Mouse (Mus musculus) MEL (cell line): ENCODE data around the gene Zdhhc16. TPM values are rescaled to one million over a fixed set of nuclear protein-coding genes. Genes with fewer than 3 reads are reported as not detected.

Experiments
- DNase-seq: peaks from one replicate; pipeline ENCODE4 v3.0.0; 2011; ENCODE audit warnings: low read depth, low spot score
- H3K27ac ChIP-seq: 2 replicates; pipeline ENCODE4 v1.5.1; 2012; ENCODE audit warnings: low read depth, mild to moderate bottlenecking, control low read depth, low read length, moderate library complexity; ENCODE audit not compliant: control insufficient read depth
- H3K27me3 ChIP-seq, 2 experiments: fragments of 150-350 bp in 1 of 2; sonication (generic) in 1 of 2; 2 replicates each; pipeline ENCODE4 v1.6.1; 2012; ENCODE audit warnings: low read length in 2 of 2, mild to moderate bottlenecking in 2 of 2, improper control_type of control experiment in 1 of 2, moderate library complexity in 1 of 2; ENCODE audit not compliant: insufficient read depth in 2 of 2, control insufficient read depth in 1 of 2
- H3K36me3 ChIP-seq, 2 experiments: 2 replicates each; pipeline ENCODE4 v1.6.1; 2012 to 2014; ENCODE audit warnings: low read length in 2 of 2, improper control_type of control experiment in 1 of 2, inconsistent platforms in 1 of 2, mild to moderate bottlenecking in 1 of 2; ENCODE audit not compliant: insufficient read depth in 2 of 2, control insufficient read depth in 1 of 2
- H3K4me1 ChIP-seq, 2 experiments: fragments of 150-350 bp in 1 of 2; sonication (generic) in 1 of 2; 2 replicates each; pipeline ENCODE4 v1.6.1; 2012; ENCODE audit warnings: low read length in 2 of 2, improper control_type of control experiment in 1 of 2, mild to moderate bottlenecking in 1 of 2; ENCODE audit not compliant: insufficient read depth in 2 of 2, control insufficient read depth in 1 of 2
- H3K4me3 ChIP-seq, 2 experiments: fragments of 150-350 bp in 1 of 2; sonication (generic) in 1 of 2; 2 replicates each; pipeline ENCODE4 v1.5.1; 2012; ENCODE audit warnings: low read depth in 2 of 2, low read length in 2 of 2, mild to moderate bottlenecking in 2 of 2, moderate library complexity in 2 of 2, control low read depth in 1 of 2, improper control_type of control experiment in 1 of 2; ENCODE audit not compliant: control insufficient read depth in 1 of 2, insufficient read depth in 1 of 2
- H3K79me2 ChIP-seq: 2 replicates; pipeline ENCODE4 v1.6.1; 2012; ENCODE audit warnings: mild to moderate bottlenecking, low read length, moderate library complexity; ENCODE audit not compliant: control insufficient read depth, poor library complexity, insufficient read depth
- H3K9ac ChIP-seq: 2 replicates; pipeline ENCODE4 v1.6.1; 2012; ENCODE audit warnings: low read depth, mild to moderate bottlenecking, control low read depth, low read length, moderate library complexity; ENCODE audit not compliant: control insufficient read depth, poor library complexity, severe bottlenecking
- H3K9me3 ChIP-seq: fragments of 150-350 bp; sonication (generic); replicated peaks from 2 replicates; pipeline ENCODE4 v1.6.1; 2012; ENCODE audit warnings: mild to moderate bottlenecking, low read length, improper control_type of control experiment, moderate library complexity; ENCODE audit not compliant: insufficient read depth
- BHLHE40 ChIP-seq: IDR thresholded peaks from 2 replicates; pipeline ENCODE4 v1.6.1; 2012; ENCODE audit warnings: low read depth, mild to moderate bottlenecking, inconsistent platforms, low read length, improper control_type of control experiment, borderline replicate concordance
- CHD1 ChIP-seq: IDR thresholded peaks from 2 replicates; pipeline ENCODE4 v1.6.1; 2012; ENCODE audit warnings: low read depth, mild to moderate bottlenecking, inconsistent platforms, low read length, improper control_type of control experiment
- CHD2 ChIP-seq: IDR thresholded peaks from 2 replicates; pipeline ENCODE4 v1.6.1; 2011; ENCODE audit warnings: low read length, improper control_type of control experiment
- HCFC1 ChIP-seq: IDR thresholded peaks from 2 replicates; pipeline ENCODE4 v1.6.1; 2012; ENCODE audit warnings: low read depth, mild to moderate bottlenecking, inconsistent platforms, low read length, improper control_type of control experiment, moderate library complexity
- KAT2A ChIP-seq: conservative IDR thresholded peaks from 2 replicates; pipeline ENCODE4 v1.6.1; 2012; ENCODE audit warnings: low read depth, low read length, improper control_type of control experiment, inconsistent platforms
- MAX ChIP-seq: IDR thresholded peaks from 2 replicates; pipeline ENCODE4 v1.6.1; 2011; ENCODE audit warnings: low read length, improper control_type of control experiment
- MAZ ChIP-seq: IDR thresholded peaks from 2 replicates; pipeline ENCODE4 v1.6.1; 2012; ENCODE audit warnings: low read depth, mild to moderate bottlenecking, inconsistent platforms, low read length, improper control_type of control experiment
- MEF2A ChIP-seq: IDR thresholded peaks from 2 replicates; pipeline ENCODE4 v1.6.1; 2014; ENCODE audit warnings: low read depth, mild to moderate bottlenecking, inconsistent platforms, low read length, improper control_type of control experiment; ENCODE audit not compliant: poor library complexity, insufficient replicate concordance, severe bottlenecking; ENCODE audit errors: extremely low read depth
- MYC ChIP-seq: IDR thresholded peaks from 2 replicates; pipeline ENCODE4 v1.6.1; 2011; ENCODE audit warnings: low read depth, mild to moderate bottlenecking, low read length, improper control_type of control experiment, moderate library complexity
- NELFE ChIP-seq: IDR thresholded peaks from 2 replicates; pipeline ENCODE4 v1.6.1; 2011; ENCODE audit warnings: low read depth, low read length, improper control_type of control experiment
- NRF1 ChIP-seq: IDR thresholded peaks from 2 replicates; pipeline ENCODE4 v1.6.1; 2014; ENCODE audit warnings: low read depth, mild to moderate bottlenecking, inconsistent platforms, low read length, improper control_type of control experiment, moderate library complexity; ENCODE audit not compliant: poor library complexity, insufficient read depth, severe bottlenecking
- POLR2A ChIP-seq, 2 experiments: IDR thresholded peaks; 2 replicates each; pipeline ENCODE4 v1.6.1; 2011 to 2012; ENCODE audit warnings: low read length in 2 of 2, mild to moderate bottlenecking in 2 of 2, control low read depth in 1 of 2, improper control_type of control experiment in 1 of 2, low read depth in 1 of 2, moderate library complexity in 1 of 2; ENCODE audit not compliant: control insufficient read depth in 1 of 2, insufficient read depth in 1 of 2, poor library complexity in 1 of 2
- POLR2AphosphoS2 ChIP-seq: IDR thresholded peaks from 2 replicates; pipeline ENCODE4 v1.6.1; 2011; ENCODE audit warnings: low read length, improper control_type of control experiment
- RAD21 ChIP-seq: IDR thresholded peaks from 2 replicates; pipeline ENCODE4 v1.6.1; 2011; ENCODE audit warnings: mild to moderate bottlenecking, low read depth, low read length, improper control_type of control experiment
- SIN3A ChIP-seq: IDR thresholded peaks from 2 replicates; pipeline ENCODE4 v1.6.1; 2012; ENCODE audit warnings: low read length, improper control_type of control experiment, inconsistent platforms
- TBP ChIP-seq: IDR thresholded peaks from 2 replicates; pipeline ENCODE4 v1.8.0; 2011; ENCODE audit warnings: low read depth, low read length, improper control_type of control experiment
- ZMIZ1 ChIP-seq: IDR thresholded peaks from 2 replicates; pipeline ENCODE4 v1.6.1; 2012; ENCODE audit warnings: low read depth, mild to moderate bottlenecking, inconsistent platforms, low read length, improper control_type of control experiment, moderate library complexity
- ZNF384 ChIP-seq: IDR thresholded peaks from 2 replicates; pipeline ENCODE4 v1.6.1; 2012; ENCODE audit warnings: low read depth, mild to moderate bottlenecking, inconsistent platforms, low read length, improper control_type of control experiment
- polyA plus RNA-seq, 2 experiments: library from polyadenylated mRNA; stranded (reverse) in 1 of 2; unstranded in 1 of 2; fragments of >175 nt in 1 of 2; fragments of >200 nt in 1 of 2; gene quantifications; 2 replicates each; pipeline versions ENCODE4 v1.2.1 to v1.2.4; 2012; ENCODE audit warnings: low replicate concordance in 2 of 2, low read depth in 1 of 2; ENCODE audit not compliant: insufficient read length in 2 of 2, insufficient read depth in 1 of 2, missing spikeins in 1 of 2
- total RNA-seq: library from RNA; depleted of rRNA; stranded (reverse); fragments of 300-350 nt; gene quantifications from 2 replicates; pipeline ENCODE4 v1.2.3, GENCODE M21; 2012

Gene Zdhhc16
- total and polyA plus RNA-seq, 3 experiments = 99.2 to 128 TPM; not detected in 1

- Histone ChIP-seq H3K27ac (no peak overlapping the region), H3K4me3 (no peak overlapping the region), H3K9ac (no peak overlapping the region), H3K36me3 (no peaks in the 10 kb centered on the region; a peak in 1 of 4 replicates), H3K27me3 (no peaks in the 10 kb centered on the region), H3K79me2 (no peaks in the 10 kb centered on the region; the same call in 1 of the 2 replicates), H3K4me1 (0 out of 4 replicates have a peak, but pooled peaks cover 0 to 2% of the 10 kb centered on the region in 2 experiments), H3K9me3 (no peaks in the 10 kb centered on the region)
- no peak for DNase-seq
- TF ChIP-seq NELFE (no peak), HCFC1 (no peak), SIN3A (no peak), TBP (no peak), KAT2A (no peak)
- TF ChIP-seq, all 39 proteins: peak for 0
Measured at GRCm38 (mm10) chr19:41985994-41986393, 52.7 kb downstream of the Zdhhc16 start.

DNA sequence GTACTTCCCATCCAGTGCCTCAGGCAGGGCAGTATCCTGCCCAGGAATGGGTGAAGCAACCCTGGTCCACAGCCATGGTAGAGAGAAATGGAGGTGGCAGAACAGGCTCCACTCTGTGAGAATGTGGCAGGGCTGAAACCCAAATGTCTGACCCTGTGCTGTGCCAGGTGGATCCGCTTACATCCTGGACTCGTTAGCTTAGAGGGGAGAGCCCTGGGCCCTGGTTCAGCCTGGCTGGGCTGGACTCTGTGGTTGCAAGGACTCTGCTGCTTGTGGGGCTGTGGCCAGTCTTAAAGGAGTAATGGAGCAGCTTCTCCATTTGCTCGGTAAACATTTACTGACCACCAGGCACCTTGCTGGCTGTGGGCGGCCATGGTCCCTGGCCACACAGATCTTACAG is 53.9 kb downstream of the Zdhhc16 start:
- no peaks in the 10 kb centered on the region for H3K9me3 ChIP-seq
- no peaks in the 10 kb centered on the region; a peak in 1 of 4 replicates for H3K36me3 ChIP-seq
- H3K4me1 ChIP-seq = 0 out of 4 replicates have a peak, but pooled peaks cover 0 to 2% of the 10 kb centered on the region in 2 experiments
- H3K27ac ChIP-seq = no peak overlapping the region
- no peak overlapping the region for H3K4me3 ChIP-seq
- no peak overlapping the region for H3K9ac ChIP-seq
- no peaks in the 10 kb centered on the region for H3K27me3 ChIP-seq
- DNase-seq = no peak
- H3K79me2 ChIP-seq = no peaks in the 10 kb centered on the region; the same call in 1 of the 2 replicates
- no peak for TF ChIP-seq BHLHE40
- TF ChIP-seq NELFE = no peak
- no peak for TF ChIP-seq MYC
- TF ChIP-seq RAD21 = no peak
- no peak for TF ChIP-seq ZNF384
- no peak for TF ChIP-seq CHD1
- TF ChIP-seq POLR2AphosphoS2 = no peak
- no peak for TF ChIP-seq CHD2
- no peak for TF ChIP-seq ZMIZ1
- TF ChIP-seq TBP = no peak
- no peak for TF ChIP-seq MAX
- TF ChIP-seq MEF2A = no peak
- TF ChIP-seq MAZ = no peak
- TF ChIP-seq POLR2A (IDR thresholded peaks at IDR 0.05; ENCODE audit: control insufficient read depth in 1 of 2, insufficient read depth in 1 of 2, low read depth in 1 of 2, low read length in 2 of 2, poor library complexity in 1 of 2) = no peak
- no peak for TF ChIP-seq NRF1
